Mouse (Mus musculus) liver (tissue): ENCODE results near the gene Cfap52.
A peak's percentile ranks its signal among the peaks of the same experiment; 100 is the strongest.

Source experiments
- DNase-seq: peaks from one replicate; pipeline ENCODE4 v3.0.0-alpha.2; 2020; ENCODE audit warnings: mixed read lengths

Gene Cfap52

GRCm38 (mm10) chr11:67965242-67965883 lies at the start of gene Cfap52:
Gene Cfap52, minus strand, starts transcription at chr11:67965651.
- DNase-seq, result peak; percentile 85

GRCm38 (mm10) chr11:68012207-68012606 lies 46.8 kb upstream of the Cfap52 start:
- no peak for DNase-seq

- no peak for DNase-seq
These were observed 43.9 kb upstream of the Cfap52 start for GRCm38 (mm10) chr11:68009377-68009776.

GRCm38 (mm10) chr11:68007645-68008044 lies 42.2 kb upstream of the Cfap52 start:
- DNase-seq, result no peak

- DNase-seq, result no peak
These were observed 40.9 kb upstream of the Cfap52 start for GRCm38 (mm10) chr11:68006216-68006789.

- DNase-seq, result peak; percentile 55
These were observed 38.7 kb upstream of the Cfap52 start for GRCm38 (mm10) chr11:68004191-68004590.

GRCm38 (mm10) chr11:67999629-68000028 lies 34.2 kb upstream of the Cfap52 start:
- DNase-seq, result no peak

GRCm38 (mm10) chr11:67998905-67999304 lies 33.5 kb upstream of the Cfap52 start:
- no peak for DNase-seq

GRCm38 (mm10) chr11:67995965-67996364 lies 30.5 kb upstream of the Cfap52 start:
- DNase-seq, result no peak

GRCm38 (mm10) chr11:67991240-67991639 lies 25.8 kb upstream of the Cfap52 start:
- DNase-seq, result no peak

- no peak for DNase-seq
These were observed 18.1 kb upstream of the Cfap52 start for GRCm38 (mm10) chr11:67983564-67983963.

- DNase-seq, result peak; percentile 22
These were observed 9.8 kb upstream of the Cfap52 start for GRCm38 (mm10) chr11:67975252-67975651.

- DNase-seq, result no peak
These were observed 7.8 kb upstream of the Cfap52 start for GRCm38 (mm10) chr11:67973225-67973624.

GRCm38 (mm10) chr11:67972606-67973005 lies 7.2 kb upstream of the Cfap52 start:
- no peak for DNase-seq

- DNase-seq, result no peak
These were observed 2.4 kb upstream of the Cfap52 start for GRCm38 (mm10) chr11:67967831-67968230.

GRCm38 (mm10) chr11:67965905-67966878 lies 741 bp upstream of the Cfap52 start, which contains the start of gene Stx8:
Gene Stx8, plus strand, starts transcription at chr11:67966193.
- DNase-seq, result peak; percentile 88

- DNase-seq, result no peak
These were observed 1.3 kb downstream of the Cfap52 start for GRCm38 (mm10) chr11:67964110-67964509.

- DNase-seq, result no peak
These were observed 11.0 kb downstream of the Cfap52 start for GRCm38 (mm10) chr11:67954413-67954812.

- DNase-seq, result no peak
These were observed 11.8 kb downstream of the Cfap52 start for GRCm38 (mm10) chr11:67953604-67954003.

GRCm38 (mm10) chr11:67949475-67949874 lies 16.0 kb downstream of the Cfap52 start:
- no peak for DNase-seq

GRCm38 (mm10) chr11:67948229-67948628 lies 17.2 kb downstream of the Cfap52 start:
- DNase-seq, result no peak

GRCm38 (mm10) chr11:67932156-67932555 lies 33.3 kb downstream of the Cfap52 start:
- no peak for DNase-seq

- peak; percentile 10 for DNase-seq
These were observed 38.9 kb downstream of the Cfap52 start for GRCm38 (mm10) chr11:67926348-67927055.
